Mouse (Mus musculus): ENCODE data around the gene Mrps7.

DNA sequence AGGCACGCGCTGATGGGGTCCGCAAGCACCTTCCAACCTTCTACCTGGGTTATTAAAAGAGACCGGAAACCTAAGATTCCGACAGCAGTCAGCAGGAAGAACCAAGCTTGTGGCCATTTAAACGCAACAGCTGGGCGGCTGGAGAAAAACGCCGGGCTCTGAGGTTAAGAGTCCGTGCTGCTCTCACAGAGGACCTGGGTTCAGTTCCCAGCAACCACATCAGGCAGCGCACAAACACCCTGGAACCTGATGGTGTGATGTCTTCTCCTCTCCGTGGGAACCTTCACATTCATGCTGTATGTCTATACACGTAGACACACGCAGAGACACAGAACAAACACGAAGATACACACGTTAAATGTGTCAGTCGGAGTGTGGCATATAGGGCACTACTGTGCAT is 48.0 kb upstream of the Mrps7 start:
- TF ChIP-seq ZC3H11A (IDR thresholded peaks at IDR 0.05; ENCODE audit: low read depth, low read length) (no peak), CTCF (IDR thresholded peaks at IDR 0.05 in 2 of 3, conservative IDR thresholded peaks at IDR 0.05 in 1 of 3; ENCODE audit: control insufficient read depth in 1 of 3, insufficient read depth in 1 of 3, low read depth in 2 of 3, low read length in 3 of 3, poor library complexity in 1 of 3, severe bottlenecking in 1 of 3) (no peak), EP300 (IDR thresholded peaks at IDR 0.05; ENCODE audit: low read depth in 1 of 2, low read length in 2 of 2) (no peak)

Data from MEL (cell line).